Mouse (Mus musculus): ENCODE results near the gene Faap20.

Gene Faap20

DNA sequence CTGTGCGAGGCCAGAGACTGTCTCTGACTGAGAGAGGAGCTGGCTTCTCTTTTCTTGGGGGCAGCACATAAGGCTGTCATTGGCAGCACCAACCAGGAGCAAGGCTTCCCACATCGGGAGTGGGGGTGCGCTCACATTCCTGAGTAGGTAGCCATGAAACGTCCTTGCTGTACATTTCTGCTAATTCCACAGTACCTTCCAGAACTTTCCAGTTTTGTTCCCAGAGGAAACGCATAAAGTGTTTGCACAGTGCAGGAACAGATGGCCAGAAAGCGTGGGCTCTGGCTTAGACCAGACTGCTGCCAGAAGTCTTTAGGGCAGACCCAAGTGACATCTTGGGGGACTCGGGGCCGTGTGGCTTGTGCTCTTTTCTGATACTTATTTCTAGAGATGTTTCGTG is 34.0 kb downstream of the Faap20 start:
- no peak for DNase-seq (ENCODE audit: low read depth, low spot score)

DNA sequence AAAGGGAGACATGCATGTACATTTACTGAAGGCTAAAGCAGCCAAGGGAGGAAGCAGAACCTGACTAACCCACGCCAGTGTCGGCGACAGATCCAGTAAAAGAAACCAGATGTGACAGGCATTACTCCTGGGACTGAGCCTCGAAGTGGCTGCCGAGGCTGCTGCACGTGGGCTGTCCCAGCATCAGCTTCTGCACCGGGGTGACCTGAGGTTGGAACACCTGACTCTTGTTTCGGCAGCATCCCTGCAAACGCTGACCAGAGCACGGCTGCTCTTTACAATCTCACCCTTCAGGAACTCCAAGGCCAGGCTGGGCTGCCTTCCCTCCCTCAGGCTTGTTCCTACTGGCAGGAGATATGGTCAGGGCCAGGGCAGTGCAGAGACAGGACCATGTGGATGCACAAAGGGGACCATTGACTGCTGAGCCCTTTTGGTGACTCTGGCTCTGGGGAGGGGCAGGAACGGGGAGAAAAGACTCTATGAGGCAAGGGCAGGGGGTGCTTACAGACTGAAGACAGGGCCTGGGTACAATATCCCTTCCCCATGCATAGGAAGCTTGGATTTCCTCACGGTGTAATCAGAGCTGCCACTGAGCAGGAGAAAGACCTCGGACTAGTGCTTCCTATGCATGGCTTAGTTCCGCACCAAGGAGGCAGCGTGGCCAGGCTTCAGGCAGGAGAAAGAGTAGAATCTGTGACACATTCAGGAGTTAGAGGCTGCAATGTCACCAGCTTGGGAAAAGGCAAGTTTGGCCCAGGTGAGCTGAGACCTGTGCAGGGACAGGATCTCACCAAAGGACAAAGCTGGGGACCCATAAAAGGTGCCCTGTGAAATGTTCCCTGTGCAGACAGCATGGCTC is 35.1 kb downstream of the Faap20 start:
- no peak for DNase-seq (ENCODE audit: low read depth, low spot score)

DNA sequence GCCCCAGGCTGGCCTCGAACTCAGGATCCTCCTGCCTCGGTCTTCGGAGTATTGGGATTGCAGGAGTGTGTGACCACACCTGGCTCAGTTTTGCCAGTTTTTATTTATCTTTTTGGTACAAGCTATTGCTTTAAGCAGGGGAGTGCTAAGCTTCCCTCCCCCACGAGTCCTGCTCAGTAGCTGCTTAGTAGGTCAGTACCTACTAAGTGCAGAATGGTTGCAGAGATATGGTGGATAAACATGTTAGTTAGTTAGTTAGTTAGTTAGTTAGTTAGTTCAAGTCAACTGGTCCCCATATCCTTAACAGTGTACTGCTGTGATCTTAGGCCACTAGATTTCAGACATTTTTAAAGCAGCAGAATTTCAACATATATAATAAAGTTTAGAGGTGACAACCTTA is 36.5 kb downstream of the Faap20 start:
- DNase-seq (ENCODE audit: low read depth, low spot score): no peak

DNA sequence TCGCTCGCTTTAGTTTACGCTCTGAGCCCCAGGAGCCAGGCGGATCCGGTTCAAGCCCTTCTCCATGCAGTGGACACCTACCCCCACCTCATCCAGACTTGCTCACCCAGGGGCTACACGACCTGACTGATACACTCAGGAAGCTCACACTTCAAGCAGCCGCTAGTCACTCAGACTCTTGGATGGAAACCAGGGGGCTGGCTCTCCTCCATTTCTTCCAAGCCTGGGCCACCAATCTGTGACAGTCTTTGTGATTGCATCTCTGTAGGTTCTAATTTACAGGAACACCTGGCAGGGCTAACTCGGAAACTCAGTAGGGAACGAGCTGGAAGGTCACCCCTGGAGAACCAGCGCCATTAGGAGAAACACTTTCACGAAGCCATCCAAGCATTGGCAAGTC is 38.1 kb downstream of the Faap20 start:
- no peak for DNase-seq (ENCODE audit: low read depth, low spot score)

DNA sequence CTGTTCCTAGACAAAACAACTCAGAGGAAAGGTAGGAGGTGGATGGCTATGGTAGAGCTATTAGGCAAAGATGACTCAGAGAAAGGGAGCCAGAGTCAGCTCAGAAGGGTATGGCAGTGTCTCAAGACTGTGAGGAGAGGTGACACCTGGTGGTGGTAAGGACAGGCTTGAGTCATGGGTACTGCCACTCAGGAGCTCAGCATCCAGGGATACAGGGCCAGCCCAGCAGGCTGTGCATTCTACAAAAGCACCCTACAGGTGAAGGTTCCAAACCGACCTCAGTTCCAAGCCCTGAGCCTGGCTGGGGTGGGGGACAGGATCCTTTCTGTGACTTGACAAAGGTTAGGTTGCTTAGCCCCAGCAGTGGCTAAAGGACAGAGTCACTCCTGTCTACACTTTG is 39.0 kb downstream of the Faap20 start:
- DNase-seq (ENCODE audit: low read depth, low spot score): no peak

DNA sequence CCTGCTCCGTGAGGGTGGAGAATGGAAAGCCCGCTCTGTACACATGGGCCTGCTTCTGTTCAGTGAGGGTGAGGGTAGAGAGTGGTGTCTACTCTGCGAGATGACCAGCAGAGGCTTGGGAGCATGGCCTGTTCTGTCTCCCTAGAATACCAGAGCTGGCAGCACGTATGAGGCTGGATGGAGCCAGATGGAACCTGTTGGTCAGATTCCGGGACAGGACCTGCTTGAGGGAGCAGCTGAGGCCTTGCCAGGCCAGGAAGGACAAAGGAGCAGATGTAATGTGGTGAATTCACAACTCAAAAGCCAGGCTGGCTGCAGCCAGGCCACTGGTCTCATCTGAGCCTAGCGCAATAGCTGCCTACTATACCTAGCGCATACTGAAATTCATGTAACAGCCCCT is 40.4 kb downstream of the Faap20 start:
- no peak for DNase-seq (ENCODE audit: low read depth, low spot score)

DNA sequence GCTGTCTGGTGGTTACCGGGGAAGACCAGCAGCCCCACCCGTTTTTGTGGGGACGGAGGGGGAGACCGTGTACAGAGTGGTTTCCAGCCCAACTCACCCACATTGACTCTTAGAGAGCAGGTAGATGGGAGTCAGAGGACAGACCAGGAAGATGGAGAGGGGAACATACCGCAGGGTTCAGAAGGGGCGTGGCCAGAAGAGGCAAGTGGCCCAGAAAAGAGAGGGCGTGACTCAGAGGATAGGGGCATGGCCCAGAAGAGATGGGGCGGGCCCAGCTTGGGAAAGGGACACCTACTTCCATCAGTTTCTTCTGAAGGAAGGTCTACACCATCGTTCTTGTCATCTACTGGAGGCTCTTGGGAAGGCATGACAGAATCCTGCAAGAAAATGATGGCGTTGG is 43.3 kb downstream of the Faap20 start:
- DNase-seq (ENCODE audit: low read depth, low spot score): peak; percentile 78

DNA sequence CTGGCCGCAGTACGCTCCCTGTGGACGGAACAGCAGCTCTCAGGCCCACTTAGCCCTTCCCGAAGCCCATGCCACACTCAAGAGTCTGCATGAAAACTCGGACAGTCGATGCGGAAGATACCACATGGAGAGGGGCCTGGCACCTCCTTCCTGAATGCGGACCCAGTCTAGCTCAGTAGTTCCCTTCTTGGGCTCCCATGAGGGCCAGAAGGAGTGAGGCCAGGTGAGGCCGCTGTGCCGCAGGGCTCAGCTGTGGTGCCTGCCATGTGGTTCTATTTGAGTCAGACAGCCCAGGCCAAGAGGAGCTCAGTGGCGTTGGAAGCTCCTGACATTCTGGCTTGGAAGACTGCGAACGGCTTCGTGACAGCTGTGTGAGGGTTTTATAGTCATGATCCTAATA is 44.8 kb downstream of the Faap20 start:
- DNase-seq (ENCODE audit: low read depth, low spot score): no peak

DNA sequence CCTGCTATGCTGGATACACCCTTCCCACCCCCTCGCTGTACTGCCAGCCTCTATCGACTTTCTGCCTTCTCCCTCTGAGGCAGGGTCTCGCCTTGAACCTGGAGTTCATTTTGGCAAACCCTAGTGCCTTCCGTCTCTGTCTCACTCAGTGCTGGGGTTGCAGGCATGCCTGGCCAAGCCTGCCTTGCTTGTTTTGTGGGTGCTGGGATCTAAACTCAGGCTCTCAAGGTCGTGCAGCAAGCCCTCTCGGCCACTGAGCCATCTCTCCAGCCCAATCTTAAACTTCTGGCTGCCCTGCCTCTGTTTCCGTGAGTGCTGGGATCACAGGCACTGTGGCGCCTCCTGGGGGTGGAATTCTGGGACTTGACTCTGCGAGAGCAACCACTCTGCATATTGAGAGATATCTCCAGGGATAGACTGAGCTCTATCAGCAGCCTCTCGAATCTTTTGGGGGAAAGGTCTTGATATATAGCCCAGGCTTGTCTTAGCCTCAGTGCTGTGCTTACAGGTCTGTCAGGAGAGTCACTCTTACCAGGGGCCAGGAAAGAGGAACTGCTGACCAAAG is 45.5 kb downstream of the Faap20 start:
- peak; percentile 61 for DNase-seq (ENCODE audit: low read depth, low spot score)

DNA sequence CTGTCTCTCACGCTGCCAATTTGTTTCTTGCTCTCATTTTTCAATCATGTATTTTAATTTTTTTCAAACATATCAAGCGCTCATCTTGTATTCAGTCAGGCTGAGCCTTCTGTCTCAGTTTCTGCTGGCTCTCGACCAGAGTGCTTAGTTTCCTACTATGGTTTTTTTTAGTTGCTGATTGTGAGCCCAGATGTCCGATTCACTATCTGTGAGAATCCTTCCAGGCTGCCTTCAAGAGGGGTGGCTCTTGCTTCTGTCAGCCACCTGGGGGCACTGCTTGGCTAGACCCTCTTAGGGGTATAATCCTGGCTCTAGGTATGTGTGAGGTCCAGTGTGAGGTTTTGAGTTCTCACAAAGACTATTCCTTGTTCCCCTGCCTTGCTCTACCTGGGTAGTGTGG is 46.4 kb downstream of the Faap20 start:
- DNase-seq (ENCODE audit: low read depth, low spot score): peak; percentile 25

DNA sequence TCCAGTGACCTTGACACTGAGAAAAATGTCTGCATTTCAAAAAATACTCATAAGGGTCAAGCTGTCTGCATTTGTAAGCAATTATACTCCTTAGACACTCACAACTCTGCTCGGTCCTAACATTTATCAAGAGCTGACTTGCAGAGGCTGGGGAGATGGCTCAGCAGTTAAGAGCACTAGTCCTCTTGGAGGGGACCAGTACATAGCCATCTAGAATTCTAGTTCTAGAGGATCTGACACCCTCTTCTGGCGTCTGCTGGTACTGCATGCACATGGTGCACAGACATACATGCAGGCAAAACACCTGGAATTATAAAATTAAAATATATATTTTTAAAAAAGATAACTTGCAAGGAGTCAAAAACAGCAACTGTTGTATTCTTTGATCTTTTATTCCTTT is 47.5 kb downstream of the Faap20 start:
- peak; percentile 81 for DNase-seq (ENCODE audit: low read depth, low spot score)

DNA sequence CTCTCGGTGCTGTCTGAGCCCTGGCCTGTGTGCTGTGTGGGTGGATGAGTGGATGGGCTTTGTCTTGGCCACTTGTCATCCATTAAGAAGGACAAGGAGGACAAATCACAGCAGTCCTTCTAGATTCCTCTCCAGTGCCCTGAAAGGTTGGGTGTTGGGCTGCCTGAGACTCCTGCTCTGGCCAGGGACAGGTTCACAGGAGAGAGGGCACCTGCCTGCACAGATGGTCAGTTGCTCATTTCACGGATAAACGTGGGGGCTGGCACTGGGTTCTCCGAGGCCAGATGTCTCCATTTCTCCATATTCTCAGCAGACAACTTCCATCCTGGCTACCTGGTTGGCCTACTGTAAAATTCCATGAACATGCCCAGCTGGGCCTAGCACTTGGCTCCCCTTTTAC is 49.2 kb downstream of the Faap20 start:
- DNase-seq (ENCODE audit: low read depth, low spot score): no peak

DNA sequence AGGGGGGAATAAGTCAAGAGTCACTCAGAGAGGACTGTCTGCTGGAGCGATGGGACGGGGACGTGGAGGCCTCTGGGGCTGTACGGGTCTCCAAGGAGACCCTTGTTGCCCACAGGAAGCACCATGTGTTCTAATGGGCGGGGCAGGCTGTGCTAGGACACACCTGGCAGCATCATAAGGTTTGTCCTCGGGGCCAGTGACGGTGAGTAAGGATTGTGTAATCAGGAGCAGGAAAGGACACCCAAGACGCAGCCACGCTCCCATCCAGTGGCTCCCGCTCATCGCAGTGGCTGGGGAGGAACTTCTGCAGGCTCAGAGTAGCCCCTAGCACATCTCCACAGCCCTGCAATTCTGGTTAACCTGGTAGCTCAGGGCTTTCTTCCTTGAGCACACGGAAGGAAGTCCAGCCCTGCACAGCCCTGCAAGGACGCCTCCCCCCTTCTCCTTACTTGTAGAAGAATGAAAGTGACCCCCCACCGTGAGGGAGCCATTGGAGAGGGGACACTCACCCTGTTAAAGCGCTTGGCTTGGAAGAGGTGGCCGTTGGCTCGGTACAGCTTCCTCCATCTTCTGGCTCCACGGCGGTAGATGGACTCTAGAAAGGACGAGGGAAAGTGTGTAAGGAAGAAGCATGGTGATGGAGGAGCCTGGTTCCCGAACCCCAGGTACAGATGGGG is 51.0 kb downstream of the Faap20 start:
- DNase-seq (ENCODE audit: low read depth, low spot score): no peak

DNA sequence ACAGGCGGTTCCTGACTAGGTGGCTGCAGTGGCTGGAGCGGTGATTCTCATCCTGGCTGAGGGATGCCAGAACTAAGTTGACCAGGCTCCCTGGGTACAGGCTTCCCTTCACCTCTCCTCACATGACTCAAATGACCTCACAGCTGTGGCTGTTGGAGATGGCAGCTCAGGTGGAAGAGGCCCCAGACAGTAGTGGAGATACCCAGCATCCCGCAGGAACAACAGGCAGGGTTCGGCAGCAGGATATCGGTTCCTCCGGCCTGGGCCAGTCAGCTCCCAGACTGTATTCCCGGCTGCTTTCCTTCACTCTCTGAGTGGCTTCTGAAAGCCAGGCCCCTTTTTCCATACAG is 51.5 kb downstream of the Faap20 start:
- no peak for DNase-seq (ENCODE audit: low read depth, low spot score)

DNA sequence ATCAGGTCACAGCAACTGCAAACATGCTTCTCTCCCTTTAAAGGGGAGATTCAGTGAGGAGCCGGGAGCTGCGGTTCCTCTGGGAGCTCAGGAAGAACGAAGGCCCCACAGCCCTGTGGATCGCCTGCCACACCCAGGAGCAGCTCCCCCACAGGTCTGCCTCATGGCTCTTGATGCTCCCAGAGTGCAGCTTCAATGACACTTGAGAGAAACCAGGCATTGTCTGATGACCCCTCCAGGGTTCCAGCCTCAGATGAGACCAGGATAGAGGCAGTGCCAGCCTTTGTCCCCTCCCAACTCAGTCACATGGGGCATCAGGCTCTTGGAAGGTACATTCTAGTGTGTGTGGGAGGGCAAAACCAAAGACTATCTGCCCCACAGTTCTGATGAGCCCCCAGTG is 52.4 kb downstream of the Faap20 start:
- no peak for DNase-seq (ENCODE audit: low read depth, low spot score)

DNA sequence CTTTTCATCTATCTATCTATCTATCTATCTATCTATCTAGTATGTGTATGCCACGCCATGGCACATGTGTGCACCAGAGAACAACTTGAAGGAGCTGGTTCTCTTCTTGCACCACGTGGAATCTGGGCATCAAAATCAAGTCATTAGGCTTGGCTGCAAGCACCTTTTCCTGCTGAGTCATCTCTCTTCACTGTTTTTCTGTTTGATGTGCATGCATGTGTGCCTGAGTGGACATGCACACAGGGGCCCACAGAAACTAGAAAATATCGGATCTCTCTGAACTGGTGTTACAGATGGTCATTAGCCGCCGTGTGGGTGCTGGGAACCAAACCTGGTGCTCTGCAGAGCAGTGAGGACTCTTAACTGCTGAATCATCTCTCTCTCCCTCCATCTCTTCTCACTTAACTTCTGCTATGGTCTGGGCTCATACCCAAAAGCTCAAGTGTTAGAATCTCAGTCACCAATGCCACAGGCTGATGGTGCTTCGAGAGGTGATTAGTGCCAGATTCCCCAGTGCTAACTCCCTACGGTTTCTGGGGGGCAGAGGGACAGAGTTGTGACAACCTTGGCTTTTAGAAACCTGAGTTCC is 55.0 kb downstream of the Faap20 start:
- no peak for DNase-seq (ENCODE audit: low read depth, low spot score)

DNA sequence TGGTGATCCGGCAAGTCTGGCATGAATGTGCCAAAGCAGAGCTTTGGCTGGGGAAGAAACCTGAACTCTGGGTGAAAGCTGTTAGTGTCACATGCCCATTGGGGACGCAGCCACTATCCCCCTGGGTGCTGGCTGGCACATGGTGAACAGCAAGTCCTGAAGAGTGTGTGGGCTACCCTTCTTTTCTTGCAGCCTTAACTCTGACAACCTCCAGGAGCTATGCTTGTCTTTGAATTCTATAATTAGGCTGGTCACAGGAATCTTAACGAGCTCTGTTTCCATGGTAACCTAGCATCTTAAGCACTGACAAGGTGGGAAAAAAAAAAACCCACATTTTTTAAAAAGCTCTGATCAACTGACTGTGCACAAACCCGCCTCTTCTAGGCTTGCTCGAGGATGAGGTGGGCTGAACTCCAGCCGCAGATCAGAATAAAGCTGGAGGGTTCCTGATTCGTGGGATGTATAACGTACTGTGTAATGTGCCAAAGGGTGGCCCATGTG is 56.0 kb downstream of the Faap20 start:
- DNase-seq (ENCODE audit: low read depth, low spot score): no peak

Measured in R1 (cell line).